Mouse (Mus musculus) urinary bladder, postnatal 25 days (tissue): Measurements from ENCODE around the gene Abcc1.

Experiments used
- DNase-seq: peaks from one replicate; pipeline ENCODE4 v3.0.0; 2022; ENCODE audit warnings: low spot score

The Abcc1 gene

DNA sequence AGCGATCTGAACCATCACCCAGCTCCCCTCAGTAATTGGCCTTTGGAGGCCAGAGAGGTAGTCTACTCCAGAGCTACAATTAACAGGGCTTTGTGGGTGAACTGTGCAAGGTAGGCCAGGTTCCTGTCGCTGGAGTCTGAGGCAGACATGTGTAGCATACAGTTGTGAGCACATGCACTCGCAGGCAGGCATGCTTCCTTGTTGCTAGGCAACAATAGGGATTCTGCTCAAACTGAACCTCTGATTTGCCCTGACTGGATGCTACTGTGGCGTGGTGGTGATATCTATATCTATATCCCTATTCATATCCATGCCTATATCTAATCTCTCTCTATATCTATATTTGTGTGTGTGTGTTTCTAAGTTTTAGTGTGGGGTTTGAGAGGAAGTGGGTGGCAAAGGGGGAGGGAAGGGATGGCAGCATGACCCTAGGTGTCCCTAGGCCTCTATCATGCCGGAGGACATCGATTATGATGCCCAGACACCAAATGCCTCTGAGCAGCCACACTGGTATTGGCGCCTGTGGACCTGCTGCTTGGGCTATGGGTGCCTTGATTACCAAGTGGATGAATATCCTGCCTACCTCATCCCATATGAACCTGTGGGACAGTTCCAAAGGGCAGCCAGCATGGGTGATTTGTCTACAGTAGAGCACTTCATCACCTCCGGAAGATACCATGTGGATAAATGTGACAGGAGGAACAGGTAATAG lies 140.4 kb downstream of the Abcc1 start:
- DNase-seq, result no peak

DNA sequence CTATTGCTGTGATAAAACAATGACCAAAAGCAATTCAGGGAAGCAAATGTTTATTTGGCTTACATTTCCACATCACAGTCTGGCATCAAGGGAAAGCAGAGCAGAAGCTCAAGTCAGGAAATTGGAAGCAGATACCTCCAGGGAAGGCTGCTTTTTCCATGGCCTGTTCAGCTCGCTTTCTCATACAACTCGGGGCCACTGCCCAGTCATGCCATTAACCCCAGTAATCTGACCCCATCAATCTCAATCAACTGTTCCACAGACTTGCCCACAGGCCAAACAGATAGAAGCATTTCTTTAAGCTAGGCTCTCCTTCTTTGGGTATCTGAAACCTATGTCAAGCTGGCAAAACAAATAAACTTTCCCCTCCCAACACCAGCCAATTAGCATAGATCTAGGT lies 145.1 kb downstream of the Abcc1 start:
- DNase-seq, result no peak
